Mouse (Mus musculus) stomach, embryonic 14.5 days (tissue): Measurements from ENCODE around the gene Khdc4. TPM values are rescaled to one million over a fixed set of nuclear protein-coding genes. Genes with fewer than 3 reads are reported as not detected.
A peak's percentile ranks its signal among the peaks of the same experiment; 100 is the strongest.

Experiments used
- ATAC-seq: fragments of 200-750 bp; cut with Nextera tagmentation; 2 replicates; pipeline ENCODE4 v1.8.0; 2017; ENCODE audit warnings: low read depth, moderate TSS enrichment; ENCODE audit not compliant: insufficient number of reproducible peaks, insufficient read depth, low FRiP score
- H3K27ac ChIP-seq: fragments of 300-500 bp; sonication (generic); 2 replicates; pipeline ENCODE4 v1.5.1; 2014; ENCODE audit warnings: mild to moderate bottlenecking, low read length, moderate library complexity, mixed read lengths
- H3K27me3 ChIP-seq: fragments of 300-500 bp; sonication (generic); 2 replicates; pipeline ENCODE4 v1.6.1; 2014; ENCODE audit warnings: low read length, control low read depth, mixed read lengths; ENCODE audit not compliant: control insufficient read depth, insufficient read depth
- H3K36me3 ChIP-seq: fragments of 300-500 bp; sonication (generic); 2 replicates; pipeline ENCODE4 v1.6.1; 2014; ENCODE audit warnings: mild to moderate bottlenecking, control low read depth, low read length, moderate library complexity, mixed read lengths; ENCODE audit not compliant: control insufficient read depth, insufficient read depth
- H3K4me1 ChIP-seq: fragments of 300-500 bp; sonication (generic); 2 replicates; pipeline ENCODE4 v1.6.1; 2014; ENCODE audit warnings: low read length, control low read depth, mixed read lengths; ENCODE audit not compliant: control insufficient read depth, insufficient read depth
- H3K4me2 ChIP-seq: fragments of 300-500 bp; sonication (generic); replicated peaks from 2 replicates; pipeline ENCODE4 v1.6.1; 2014; ENCODE audit warnings: low read depth, low read length, control low read depth
- H3K4me3 ChIP-seq: fragments of 300-500 bp; sonication (generic); 2 replicates; pipeline ENCODE4 v1.5.1; 2014; ENCODE audit warnings: low read depth, low read length, control low read depth
- H3K9ac ChIP-seq: fragments of 300-500 bp; sonication (generic); replicated peaks from 2 replicates; pipeline ENCODE4 v1.6.1; 2014; ENCODE audit warnings: low read depth, mild to moderate bottlenecking, control low read depth, low read length, moderate library complexity, mixed read lengths
- H3K9me3 ChIP-seq: fragments of 300-500 bp; sonication (generic); 2 replicates; pipeline ENCODE4 v1.6.1; 2016; ENCODE audit warnings: low read depth, low read length, control low read depth; ENCODE audit not compliant: control insufficient read depth
- WGBS: fragments of 180-500 bp; shearing (Covaris S2); extraction: QIAGEN DNeasy Blood & Tissue Kit; methylation state at CpG from one replicate; pipeline ENCODE4 v1.1.7; 2014; 5-methylcytosine and 5-hydroxymethylcytosine counted together
- polyA plus RNA-seq: library from polyadenylated mRNA; unstranded; fragments of >200 nt; fragmentation: Nextera tagmentation; extraction: Ambion mirVana; gene quantifications from 2 replicates; pipeline ENCODE4 v1.2.1, GENCODE M21; 2014

Gene Khdc4
- polyA plus RNA-seq, 1 experiment from 2014 or later = 81.9 TPM

DNA sequence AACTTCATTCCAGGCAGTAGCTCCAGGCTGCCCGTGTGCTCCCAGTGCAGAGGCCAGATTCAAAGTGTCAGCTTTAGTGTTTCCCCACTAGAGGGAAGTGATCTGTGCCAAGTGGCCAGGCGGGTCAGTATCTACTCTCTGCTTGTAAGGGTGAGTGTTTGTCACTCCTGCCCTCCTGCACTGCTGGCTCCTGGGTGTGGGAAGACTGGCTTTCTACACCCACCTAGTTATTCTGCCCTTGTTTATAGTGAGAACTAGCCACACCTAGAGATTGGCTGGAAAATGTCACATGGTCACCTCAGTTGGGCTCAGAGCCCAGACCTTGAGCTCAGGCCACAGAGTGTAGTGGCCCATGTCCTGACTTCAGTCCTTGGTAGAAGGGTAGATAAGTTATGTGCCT is 33.5 kb downstream of the Khdc4 start:
- Histone ChIP-seq H3K4me1 (peaks cover 11% of the 10 kb centered on the region), H3K9ac (no peak overlapping the region), H3K27ac (no peak overlapping the region), H3K9me3 (no peaks in the 10 kb centered on the region), H3K4me3 (no peak overlapping the region), H3K27me3 (no peaks in the 10 kb centered on the region), H3K4me2 (no peak overlapping the region), H3K36me3 (peaks cover 24% of the 10 kb centered on the region)
- WGBS = 73% methylated on average over 2 of the region's 2 CpGs
- ATAC-seq = no peak

DNA sequence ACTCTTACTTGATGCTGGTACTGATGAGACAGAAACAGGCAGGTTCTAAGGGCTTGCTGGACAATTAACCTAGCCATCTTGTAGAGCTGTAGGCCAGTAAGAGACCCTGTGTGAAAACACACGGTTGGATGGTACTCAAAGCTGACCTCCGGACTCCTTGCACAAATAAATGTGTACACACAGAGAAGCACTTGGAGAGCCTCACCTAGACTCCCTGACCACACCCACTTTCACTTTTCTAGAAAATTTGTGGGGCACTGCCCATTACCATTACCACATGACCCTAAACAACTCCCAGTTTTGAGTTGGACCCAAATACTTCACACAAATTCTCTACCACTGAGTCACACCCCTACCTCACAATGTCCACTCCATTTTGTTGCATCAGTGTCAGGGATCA is 51.0 kb downstream of the Khdc4 start:
- Histone ChIP-seq H3K27me3 (no peaks in the 10 kb centered on the region), H3K9ac (no peak overlapping the region), H3K4me3 (no peak overlapping the region), H3K4me2 (no peak overlapping the region), H3K9me3 (no peaks in the 10 kb centered on the region), H3K36me3 (no peaks in the 10 kb centered on the region), H3K27ac (no peak overlapping the region), H3K4me1 (no peaks in the 10 kb centered on the region)
- ATAC-seq = no peak
- WGBS = 74% methylated on average over 2 of the region's 2 CpGs

DNA sequence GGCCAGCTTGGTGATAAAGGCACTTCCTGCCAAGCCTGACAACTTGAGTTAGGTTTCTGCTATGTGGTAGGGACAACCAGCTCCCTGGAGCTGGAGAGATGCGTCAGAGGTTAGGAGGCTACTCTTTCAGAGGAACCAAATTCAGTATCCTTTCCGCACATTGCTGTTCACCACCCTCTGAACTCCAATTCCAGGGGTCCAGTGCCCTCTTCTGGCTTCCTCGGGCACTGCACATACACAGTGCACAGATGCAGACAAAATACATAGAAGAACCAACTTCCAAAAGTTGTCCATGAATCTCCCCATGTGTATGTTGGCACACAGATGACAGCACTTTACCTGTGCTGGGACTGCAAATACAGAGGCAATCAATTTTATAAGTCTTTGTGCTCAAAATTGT is 53.0 kb downstream of the Khdc4 start:
- 42% methylated on average over 3 of the region's 3 CpGs for WGBS
- Histone ChIP-seq H3K27ac (no peak overlapping the region), H3K4me3 (no peak overlapping the region), H3K4me2 (no peak overlapping the region), H3K27me3 (no peaks in the 10 kb centered on the region), H3K4me1 (no peaks in the 10 kb centered on the region), H3K36me3 (no peaks in the 10 kb centered on the region), H3K9ac (no peak overlapping the region), H3K9me3 (no peaks in the 10 kb centered on the region)
- ATAC-seq = no peak

DNA sequence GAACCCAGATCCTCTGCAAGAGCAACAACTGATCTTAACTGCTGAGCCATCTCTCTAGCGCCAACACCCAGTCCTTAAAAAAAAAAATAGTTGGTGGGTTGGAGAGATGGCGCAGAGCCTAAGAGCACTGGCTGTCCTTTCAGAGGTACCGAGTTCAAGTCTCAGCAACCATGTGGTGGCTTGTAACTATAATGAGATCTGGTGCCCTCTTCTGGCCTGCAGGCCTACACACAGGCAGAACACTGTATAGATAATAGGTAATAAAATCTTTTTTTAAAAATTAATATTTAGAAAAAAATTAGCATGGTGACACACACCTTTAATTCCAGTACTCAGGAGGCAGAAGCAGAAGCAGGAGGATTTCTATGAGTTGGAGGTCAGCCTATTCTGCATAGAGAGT is 54.5 kb downstream of the Khdc4 start:
- WGBS = 91% methylated on average over 3 of the region's 3 CpGs
- Histone ChIP-seq H3K4me3 (no peak overlapping the region), H3K36me3 (no peaks in the 10 kb centered on the region), H3K9me3 (no peaks in the 10 kb centered on the region), H3K27ac (no peak overlapping the region), H3K27me3 (no peaks in the 10 kb centered on the region), H3K9ac (no peak overlapping the region), H3K4me2 (no peak overlapping the region), H3K4me1 (no peaks in the 10 kb centered on the region)
- ATAC-seq = no peak

DNA sequence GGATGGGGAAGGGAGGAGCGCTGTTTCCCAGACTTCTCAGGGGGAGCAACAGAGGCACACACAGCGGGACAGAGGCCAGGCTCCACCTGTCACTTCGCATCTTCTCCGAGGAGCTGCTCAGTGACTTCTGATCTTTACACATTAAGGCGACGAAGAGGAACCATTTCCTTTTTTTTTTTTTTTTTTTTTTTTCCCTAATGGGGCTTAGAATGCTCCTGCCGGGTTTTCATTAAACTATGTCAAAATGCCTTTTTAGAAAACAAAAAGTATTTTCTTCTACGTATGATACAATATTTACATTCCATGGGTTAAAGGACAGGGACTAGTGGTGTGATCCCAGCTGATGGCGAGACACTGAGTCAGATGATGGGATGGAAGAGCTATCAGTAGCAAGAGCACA is 59.9 kb downstream of the Khdc4 start:
- no peak overlapping the region for H3K4me3 ChIP-seq
- no peak overlapping the region for H3K4me2 ChIP-seq
- no peaks in the 10 kb centered on the region; the same call in 1 of the 2 replicates for H3K36me3 ChIP-seq
- no peak overlapping the region for H3K27ac ChIP-seq
- no peak overlapping the region for H3K9ac ChIP-seq
- 86% methylated on average over 9 of the region's 9 CpGs for WGBS
- H3K9me3 ChIP-seq = peaks cover 16% of the 10 kb centered on the region
- no peak for ATAC-seq
- H3K4me1 ChIP-seq = no peaks in the 10 kb centered on the region
- no peaks in the 10 kb centered on the region for H3K27me3 ChIP-seq

DNA sequence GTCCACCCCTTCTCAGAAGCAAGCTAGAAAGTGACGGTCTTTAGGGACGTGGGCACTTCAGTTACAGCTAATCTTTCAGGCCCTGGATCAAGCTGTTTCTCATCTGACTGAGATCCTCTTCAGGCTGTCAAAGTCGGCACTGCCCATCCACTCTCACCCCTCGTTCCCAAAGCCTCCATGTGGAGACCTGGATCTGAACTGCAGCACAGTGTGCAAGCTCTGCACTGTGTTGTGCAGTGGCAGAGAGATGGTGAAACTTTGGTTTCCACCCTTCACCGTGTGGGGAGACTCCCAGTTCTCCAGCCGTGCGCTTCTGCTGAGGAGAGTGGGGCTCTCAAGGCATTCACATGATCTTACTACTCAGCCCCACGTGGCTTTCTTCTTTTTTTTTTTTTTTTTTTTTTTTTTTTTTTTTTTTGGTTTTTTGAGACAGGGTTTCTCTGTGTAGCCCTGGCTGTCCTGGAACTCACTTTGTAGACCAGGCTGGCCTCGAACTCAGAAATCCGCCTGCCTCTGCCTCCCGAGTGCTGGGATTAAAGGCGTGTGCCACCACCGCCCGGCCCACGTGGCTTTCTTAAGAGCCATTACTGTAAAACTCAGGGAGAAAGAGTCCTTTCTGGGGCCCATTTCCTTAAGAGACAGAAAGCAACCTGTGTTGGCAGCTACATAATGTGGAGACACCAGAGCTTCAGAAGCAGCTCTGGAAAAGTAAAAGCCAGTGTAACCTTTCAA is 60.7 kb downstream of the Khdc4 start:
- no peak for ATAC-seq
- no peak overlapping the region for H3K9ac ChIP-seq
- no peak overlapping the region for H3K4me3 ChIP-seq
- peaks cover 16% of the 10 kb centered on the region for H3K9me3 ChIP-seq
- 88% methylated on average over 15 of the region's 15 CpGs for WGBS
- H3K4me2 ChIP-seq = no peak overlapping the region
- no peaks in the 10 kb centered on the region for H3K27me3 ChIP-seq
- H3K27ac ChIP-seq = no peak overlapping the region
- H3K4me1 ChIP-seq = no peaks in the 10 kb centered on the region
- no peaks in the 10 kb centered on the region; the same call in 1 of the 2 replicates for H3K36me3 ChIP-seq

DNA sequence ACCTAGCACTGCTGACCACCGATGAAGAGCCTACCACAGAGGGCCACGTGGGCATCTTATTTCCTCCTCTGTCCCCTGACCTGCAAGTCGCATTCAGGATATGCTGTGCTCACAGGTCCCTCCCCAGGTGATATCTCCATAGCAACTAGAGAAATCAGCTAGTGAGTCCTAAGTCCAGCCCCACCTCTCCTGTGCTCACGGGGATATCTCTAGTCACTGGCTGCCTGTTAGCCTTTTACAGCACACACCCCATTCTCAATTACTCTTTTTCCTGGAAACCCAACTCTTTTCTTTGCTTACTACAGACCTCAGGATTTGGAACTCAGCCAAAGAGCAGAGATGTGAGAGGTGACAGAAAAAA is 61.2 kb downstream of the Khdc4 start:
- Histone ChIP-seq H3K4me2 (no peak overlapping the region), H3K9me3 (peaks cover 16% of the 10 kb centered on the region), H3K27me3 (no peaks in the 10 kb centered on the region), H3K4me3 (no peak overlapping the region), H3K4me1 (no peaks in the 10 kb centered on the region), H3K36me3 (no peaks in the 10 kb centered on the region; the same call in 1 of the 2 replicates), H3K9ac (no peak overlapping the region), H3K27ac (no peak overlapping the region)
- ATAC-seq = peak; percentile 89; the same call in 1 of the 2 replicates
- 87% methylated on average over 4 of the region's 4 CpGs for WGBS

DNA sequence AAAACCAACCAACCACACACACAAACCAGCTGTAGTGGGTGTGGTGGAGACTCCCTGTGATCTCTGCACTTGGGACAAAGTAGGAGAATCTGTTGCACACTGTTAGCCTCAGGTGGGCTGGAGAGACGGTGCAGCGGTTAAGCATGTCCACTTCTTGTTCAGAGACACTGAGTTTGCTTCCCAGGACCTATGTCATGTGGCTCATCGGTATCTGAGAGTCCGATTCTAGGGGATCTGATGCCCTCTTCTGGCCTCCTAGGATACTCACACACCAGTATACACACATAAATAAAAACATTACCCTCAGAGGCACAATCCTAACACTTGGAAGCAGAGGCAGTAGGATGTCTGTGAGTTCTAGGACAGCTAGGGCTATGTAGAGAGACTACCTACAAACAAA is 68.7 kb downstream of the Khdc4 start:
- Histone ChIP-seq H3K9ac (no peak overlapping the region), H3K4me1 (no peaks in the 10 kb centered on the region), H3K27ac (no peak overlapping the region), H3K27me3 (no peaks in the 10 kb centered on the region), H3K4me2 (no peak overlapping the region), H3K36me3 (no peaks in the 10 kb centered on the region), H3K4me3 (no peak overlapping the region), H3K9me3 (no peaks in the 10 kb centered on the region)
- ATAC-seq = no peak
- 73% methylated on average over 4 of the region's 4 CpGs for WGBS

DNA sequence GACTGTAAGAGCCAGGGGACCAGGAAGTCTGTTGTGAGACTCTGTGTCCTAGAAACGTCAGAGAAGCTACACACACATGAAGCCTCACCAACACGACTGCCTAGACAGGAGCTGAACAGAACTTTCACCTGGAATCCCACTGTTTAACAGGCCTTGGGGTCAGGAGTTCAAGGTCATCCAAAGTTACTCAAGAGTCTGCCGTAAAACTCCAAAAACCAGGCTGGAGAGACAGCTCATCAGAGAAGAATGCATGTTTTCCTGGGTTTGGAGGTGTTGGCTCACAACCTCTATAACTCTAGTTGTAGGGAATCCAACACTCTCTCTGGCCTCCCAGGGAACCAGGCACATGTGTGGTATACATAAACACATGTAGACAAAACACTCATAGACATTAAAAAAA is 69.9 kb downstream of the Khdc4 start:
- H3K27ac ChIP-seq = no peak overlapping the region

More for the DNA sequence above, 69.9 kb downstream of the Khdc4 start:
- Histone ChIP-seq H3K4me1 (no peaks in the 10 kb centered on the region), H3K4me2 (no peak overlapping the region), H3K36me3 (no peaks in the 10 kb centered on the region), H3K4me3 (no peak overlapping the region), H3K27me3 (no peaks in the 10 kb centered on the region), H3K9ac (no peak overlapping the region), H3K9me3 (no peaks in the 10 kb centered on the region)
- WGBS = 48% methylated on average over 3 of the region's 3 CpGs
- no peak for ATAC-seq
